Mouse (Mus musculus) limb, embryonic 10.5 days (tissue): ENCODE measurements around the gene Tut4. TPM values are rescaled to one million over a fixed set of nuclear protein-coding genes. Genes with fewer than 3 reads are reported as not detected.

Experiments
- DNase-seq: peaks from one replicate; pipeline ENCODE4 v3.0.0-alpha.2; 2017; ENCODE audit warnings: low spot score
- H3K27ac ChIP-seq: fragments of 300-500 bp; sonication (generic); 2 replicates; pipeline ENCODE4 v1.5.1; 2016; ENCODE audit warnings: mild to moderate bottlenecking
- H3K27me3 ChIP-seq: fragments of 300-500 bp; sonication (generic); 2 replicates; pipeline ENCODE4 v1.6.1; 2016; ENCODE audit warnings: low read depth, mild to moderate bottlenecking; ENCODE audit not compliant: poor library complexity, severe bottlenecking
- H3K36me3 ChIP-seq: fragments of 300-500 bp; sonication (generic); 2 replicates; pipeline ENCODE4 v1.6.1; 2016; ENCODE audit warnings: mild to moderate bottlenecking, moderate library complexity
- H3K4me1 ChIP-seq: fragments of 300-500 bp; sonication (generic); 2 replicates; pipeline ENCODE4 v1.6.1; 2016
- H3K4me3 ChIP-seq: fragments of 300-500 bp; sonication (generic); 2 replicates; pipeline ENCODE4 v1.5.1; 2016; ENCODE audit warnings: mild to moderate bottlenecking, moderate library complexity
- H3K9me3 ChIP-seq: fragments of 300-500 bp; sonication (generic); replicated peaks from 2 replicates; pipeline ENCODE4 v1.6.1; 2016; ENCODE audit warnings: mild to moderate bottlenecking
- WGBS: fragments of 180-500 bp; shearing (Covaris S2); methylation state at CpG from one replicate; pipeline ENCODE4 v1.1.7; 2016; 5-methylcytosine and 5-hydroxymethylcytosine counted together
- polyA plus RNA-seq: library from polyadenylated mRNA; unstranded; fragments of >200 nt; fragmentation: Nextera tagmentation; extraction: Ambion mirVana; gene quantifications from 2 replicates; pipeline ENCODE4 v1.2.1, GENCODE M21; 2016

The Tut4 gene
- polyA plus RNA-seq, 1 experiment from 2014 or later = 119 TPM

DNA sequence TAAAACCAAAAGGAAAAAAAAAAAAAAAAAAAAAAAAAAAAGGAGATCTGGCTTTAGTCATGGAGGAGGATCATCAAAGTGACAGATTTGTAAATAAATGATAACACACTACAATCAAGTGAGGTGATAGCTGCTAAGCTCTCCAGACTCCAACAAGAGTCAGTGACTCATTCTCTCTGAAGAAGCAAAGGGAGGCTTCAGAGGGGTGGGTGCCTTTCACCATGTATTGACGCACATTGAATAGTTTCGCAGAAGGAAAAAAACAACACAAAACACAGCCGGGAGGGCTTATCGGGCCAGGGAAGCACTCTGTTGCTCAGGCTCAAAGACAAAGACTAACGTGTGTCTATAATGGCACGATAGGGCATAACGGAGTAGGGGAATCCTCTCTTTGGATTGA lies 11.1 kb upstream of the Tut4 start:
- H3K27ac ChIP-seq = no peak overlapping the region
- H3K9me3 ChIP-seq = no peaks in the 10 kb centered on the region
- no peaks in the 10 kb centered on the region for H3K36me3 ChIP-seq
- 0 out of 2 replicates have a peak, but pooled peaks cover 3% of the 10 kb centered on the region for H3K4me1 ChIP-seq
- no peaks in the 10 kb centered on the region for H3K27me3 ChIP-seq
- DNase-seq = no peak
- H3K4me3 ChIP-seq = no peak overlapping the region
- WGBS = 64% methylated on average over 7 of the region's 7 CpGs

DNA sequence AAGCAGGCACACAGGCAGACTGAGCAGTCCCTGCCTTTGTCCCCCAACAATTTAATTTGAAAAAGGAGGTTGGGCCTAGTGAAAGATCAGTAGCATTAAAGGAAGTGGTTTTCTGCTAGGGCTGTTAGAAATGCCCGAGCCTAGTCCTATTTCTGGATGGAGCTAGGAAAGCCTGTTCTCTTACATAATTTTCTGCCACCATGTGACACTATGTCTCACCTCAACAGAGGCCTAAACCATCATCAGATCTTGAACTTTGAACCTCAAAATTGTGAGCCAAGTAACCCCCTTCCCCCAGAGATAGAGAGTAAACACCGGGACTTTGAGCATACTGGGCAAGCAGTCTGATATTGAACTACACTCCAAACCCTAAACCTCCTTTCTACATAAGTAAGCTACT lies 3.2 kb upstream of the Tut4 start:
- no peaks in the 10 kb centered on the region for H3K36me3 ChIP-seq
- 85% methylated on average over 2 of the region's 2 CpGs for WGBS
- no peak for DNase-seq
- no peaks in the 10 kb centered on the region for H3K9me3 ChIP-seq
- no peak overlapping the region for H3K4me3 ChIP-seq
- peak overlapping the region; percentile 44; the same call in 1 of the 2 replicates for H3K27ac ChIP-seq
- peaks cover 21% of the 10 kb centered on the region for H3K4me1 ChIP-seq
- no peaks in the 10 kb centered on the region for H3K27me3 ChIP-seq

DNA sequence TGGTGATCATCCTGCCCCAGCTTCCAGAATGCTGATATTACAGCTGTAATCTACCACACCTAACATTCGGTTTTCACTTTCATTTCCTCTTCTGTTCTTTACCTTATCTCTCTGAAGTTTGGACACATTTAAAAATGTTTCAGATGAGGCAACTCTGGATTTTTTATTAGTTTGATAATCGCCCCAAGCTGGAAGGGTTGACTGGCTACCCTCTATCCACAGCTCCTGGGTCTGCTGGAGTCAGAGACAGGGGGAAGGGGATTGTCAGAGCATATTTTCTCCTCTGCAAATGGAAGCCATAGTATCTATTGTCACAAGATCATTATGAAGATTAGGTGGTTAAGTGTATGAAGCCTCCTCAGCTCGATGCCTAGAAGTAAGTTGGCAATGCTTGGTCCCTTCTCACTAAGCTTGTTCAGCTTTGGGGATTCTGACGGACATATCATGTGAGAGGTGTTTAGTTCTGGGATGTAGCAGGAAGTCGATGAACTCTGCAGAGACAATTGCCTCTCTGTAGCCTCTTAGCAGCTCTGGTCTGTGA lies 955 bp upstream of the Tut4 start:
- Histone ChIP-seq H3K36me3 (peaks cover 15% of the 10 kb centered on the region), H3K27ac (peak overlapping the region; percentile 100), H3K27me3 (no peaks in the 10 kb centered on the region), H3K4me1 (peaks cover 21% of the 10 kb centered on the region), H3K4me3 (peak overlapping the region; percentile 100), H3K9me3 (no peaks in the 10 kb centered on the region)
- DNase-seq = no peak
- WGBS = 44% methylated on average over 5 of the region's 5 CpGs

DNA sequence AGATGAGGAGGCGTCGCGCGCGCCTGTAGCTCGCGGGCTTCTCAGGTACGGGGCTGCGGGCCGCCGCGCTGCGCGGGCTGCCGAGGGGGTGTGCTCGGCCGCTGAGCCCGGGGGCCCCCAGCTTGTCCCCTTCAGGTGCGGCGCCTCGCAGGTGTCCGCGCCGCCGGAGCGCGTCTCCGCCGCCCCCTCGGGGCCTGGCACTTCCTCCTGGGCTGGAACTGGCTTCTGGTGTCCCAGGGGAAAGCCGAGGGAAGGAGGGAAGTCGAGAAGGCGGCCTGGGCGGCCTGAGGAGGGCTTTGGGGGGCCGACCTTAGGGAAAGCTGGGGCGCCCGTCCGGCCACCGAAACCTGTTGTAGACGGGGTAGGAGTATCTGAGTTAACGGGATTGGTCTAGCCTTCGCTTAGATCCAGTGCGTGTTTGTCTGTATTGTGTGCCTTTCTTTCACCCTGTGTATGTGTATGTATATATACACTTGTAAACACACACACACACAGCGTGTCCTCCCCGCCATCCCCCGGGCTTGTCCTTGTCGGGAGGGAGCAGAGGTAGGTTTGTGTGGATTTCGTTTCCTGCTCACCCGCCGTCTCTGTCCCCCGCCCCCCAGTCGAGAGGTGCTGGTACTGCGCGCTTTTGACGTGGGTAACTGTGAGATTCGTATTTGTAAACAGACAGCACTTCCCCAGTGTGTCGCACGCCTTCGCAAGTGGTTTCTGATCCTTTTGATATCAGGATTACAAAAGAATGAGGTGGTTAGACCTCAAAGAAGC lies 1.1 kb downstream of the Tut4 start:
- under 1% methylated on average over 59 of the region's 59 CpGs for WGBS
- no peaks in the 10 kb centered on the region for H3K27me3 ChIP-seq
- DNase-seq = peak; percentile 80
- peaks cover 21% of the 10 kb centered on the region for H3K36me3 ChIP-seq
- H3K9me3 ChIP-seq = no peaks in the 10 kb centered on the region
- H3K27ac ChIP-seq = peak overlapping the region; percentile 100
- peak overlapping the region; percentile 100 for H3K4me3 ChIP-seq
- H3K4me1 ChIP-seq = peaks cover 21% of the 10 kb centered on the region

DNA sequence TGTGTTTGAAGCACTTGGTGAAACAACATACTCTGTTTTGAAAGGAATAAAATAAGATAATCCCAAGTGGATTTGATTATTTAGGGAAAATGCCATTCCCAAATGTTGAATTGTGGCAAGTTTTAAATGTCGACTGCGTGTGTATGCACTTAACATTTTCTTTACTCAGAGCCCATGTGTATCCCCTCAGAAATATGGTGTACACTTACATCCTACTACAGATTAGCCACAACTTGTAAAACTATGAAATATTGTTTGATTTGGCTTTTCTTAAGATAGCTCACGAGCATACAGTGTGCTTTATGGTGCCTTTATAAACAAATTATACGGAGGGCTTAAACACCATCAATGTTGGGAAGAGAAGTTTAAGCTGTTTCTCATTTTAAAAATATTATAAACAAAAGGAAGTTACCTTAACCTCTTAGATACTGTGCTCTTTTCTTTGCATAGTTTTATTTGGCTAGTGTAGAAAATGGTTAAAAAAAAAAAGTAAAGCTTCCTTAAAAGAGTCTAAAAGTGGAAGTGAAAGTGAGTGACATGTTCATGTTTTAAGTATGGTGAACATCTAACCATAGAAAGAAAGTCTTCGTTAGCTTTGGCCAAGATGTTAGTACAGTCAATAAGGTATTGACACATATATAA lies 2.2 kb downstream of the Tut4 start:
- 72% methylated on average over 5 of the region's 5 CpGs for WGBS
- no peak for DNase-seq
- H3K27ac ChIP-seq = peak overlapping the region; percentile 100

DNA sequence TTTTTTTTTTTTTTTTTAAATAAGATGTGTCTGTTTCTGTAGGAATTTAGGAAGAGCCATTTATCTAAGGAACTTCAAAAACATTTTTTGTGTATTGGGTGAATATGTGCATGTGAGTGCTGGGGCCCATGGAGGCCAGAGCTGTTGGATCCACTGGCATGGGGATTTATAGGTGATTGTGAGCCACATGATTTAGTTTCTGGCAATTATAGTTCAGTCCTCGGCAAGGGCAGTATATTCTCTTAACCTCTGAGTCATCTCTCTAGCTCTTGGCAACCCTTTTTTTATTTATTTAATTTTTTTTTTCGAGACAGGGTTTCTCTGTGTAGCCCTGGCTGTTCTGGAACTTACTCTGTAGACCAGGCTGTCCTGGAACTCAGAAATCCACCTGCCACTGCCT lies 14.4 kb downstream of the Tut4 start:
- WGBS = 89% methylated on average over 2 of the region's 2 CpGs
- Histone ChIP-seq H3K36me3 (peaks cover 80% of the 10 kb centered on the region), H3K27ac (no peak overlapping the region), H3K4me1 (no peaks in the 10 kb centered on the region), H3K27me3 (no peaks in the 10 kb centered on the region), H3K9me3 (no peaks in the 10 kb centered on the region), H3K4me3 (no peak overlapping the region)
- no peak for DNase-seq

More for the DNA sequence above, 2.2 kb downstream of the Tut4 start:
- Histone ChIP-seq H3K27me3 (no peaks in the 10 kb centered on the region), H3K36me3 (peaks cover 31% of the 10 kb centered on the region), H3K9me3 (no peaks in the 10 kb centered on the region), H3K4me1 (peaks cover 21% of the 10 kb centered on the region), H3K4me3 (peak overlapping the region; percentile 100)

DNA sequence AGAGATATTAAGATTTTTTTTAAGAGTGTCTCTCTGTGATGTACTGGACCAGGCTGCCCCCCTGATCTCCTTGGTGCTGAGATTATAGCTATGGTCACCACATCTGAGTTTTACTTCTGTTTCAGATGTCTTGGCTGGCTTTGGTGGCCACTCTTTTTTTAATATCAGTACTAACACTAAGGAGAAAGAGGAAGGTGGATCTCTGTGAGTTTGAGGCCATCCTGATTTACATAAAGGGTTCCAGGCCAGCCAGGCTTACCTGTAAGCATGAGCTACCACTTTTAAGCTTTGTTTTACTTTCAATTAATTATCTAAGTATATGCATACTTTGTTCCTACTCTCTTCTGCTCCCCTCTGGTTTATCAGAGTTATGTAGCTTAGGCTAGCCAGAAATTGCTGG lies 23.6 kb downstream of the Tut4 start:
- no peak overlapping the region for H3K4me3 ChIP-seq
- H3K27me3 ChIP-seq = no peaks in the 10 kb centered on the region
- H3K27ac ChIP-seq = no peak overlapping the region
- H3K4me1 ChIP-seq = no peaks in the 10 kb centered on the region
- no peak for DNase-seq
- peaks cover 93% of the 10 kb centered on the region for H3K36me3 ChIP-seq
- H3K9me3 ChIP-seq = no peaks in the 10 kb centered on the region

DNA sequence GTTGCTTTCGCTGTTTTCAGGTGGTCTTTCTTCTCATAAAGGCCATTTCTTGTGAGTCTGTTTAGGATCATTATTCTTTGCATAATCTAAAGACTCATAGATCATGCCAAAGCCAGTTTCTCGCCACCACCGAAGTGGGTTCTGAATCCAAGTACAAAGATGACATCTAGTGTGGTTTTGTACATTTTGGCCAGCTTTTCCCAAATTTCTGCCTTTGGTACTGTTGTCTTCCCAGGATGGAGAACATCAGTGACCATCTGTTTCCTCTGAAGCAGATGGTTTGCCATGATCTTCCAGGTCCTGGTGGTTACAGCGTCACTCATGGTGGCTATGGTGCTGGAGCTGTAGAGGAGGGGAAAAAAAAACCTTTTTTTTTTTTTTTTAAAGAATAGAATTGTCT lies 25.0 kb downstream of the Tut4 start:
- no peak overlapping the region for H3K27ac ChIP-seq
- peaks cover 93% of the 10 kb centered on the region for H3K36me3 ChIP-seq
- H3K27me3 ChIP-seq = no peaks in the 10 kb centered on the region
- no peak for DNase-seq
- no peak overlapping the region for H3K4me3 ChIP-seq
- H3K4me1 ChIP-seq = no peaks in the 10 kb centered on the region
- WGBS = 95% methylated on average over 4 of the region's 4 CpGs
- H3K9me3 ChIP-seq = no peaks in the 10 kb centered on the region

DNA sequence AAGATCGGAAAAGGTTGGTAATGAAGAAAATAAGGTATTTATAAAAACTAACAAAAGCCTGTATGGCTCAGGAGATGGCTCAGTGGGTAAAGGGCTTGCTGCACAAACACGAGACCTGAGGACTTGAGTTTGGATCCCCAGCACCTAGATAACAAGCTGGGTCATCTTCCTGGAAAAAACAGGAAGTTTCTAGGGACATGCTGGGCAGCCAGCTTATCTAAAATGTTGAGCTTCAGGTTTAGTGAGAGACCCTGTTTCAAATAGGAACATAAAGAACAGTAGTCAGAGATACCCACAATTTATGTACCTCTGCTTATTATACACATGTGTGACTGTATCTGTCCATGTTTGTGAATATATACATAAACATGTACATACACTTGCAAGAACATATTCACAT lies 43.8 kb downstream of the Tut4 start:
- H3K4me3 ChIP-seq = no peak overlapping the region
- WGBS = 91% methylated on average over 2 of the region's 2 CpGs
- H3K27me3 ChIP-seq = no peaks in the 10 kb centered on the region
- H3K36me3 ChIP-seq = peaks cover 96% of the 10 kb centered on the region
- H3K9me3 ChIP-seq = no peaks in the 10 kb centered on the region
- DNase-seq = no peak
- no peaks in the 10 kb centered on the region for H3K4me1 ChIP-seq
- no peak overlapping the region for H3K27ac ChIP-seq

DNA sequence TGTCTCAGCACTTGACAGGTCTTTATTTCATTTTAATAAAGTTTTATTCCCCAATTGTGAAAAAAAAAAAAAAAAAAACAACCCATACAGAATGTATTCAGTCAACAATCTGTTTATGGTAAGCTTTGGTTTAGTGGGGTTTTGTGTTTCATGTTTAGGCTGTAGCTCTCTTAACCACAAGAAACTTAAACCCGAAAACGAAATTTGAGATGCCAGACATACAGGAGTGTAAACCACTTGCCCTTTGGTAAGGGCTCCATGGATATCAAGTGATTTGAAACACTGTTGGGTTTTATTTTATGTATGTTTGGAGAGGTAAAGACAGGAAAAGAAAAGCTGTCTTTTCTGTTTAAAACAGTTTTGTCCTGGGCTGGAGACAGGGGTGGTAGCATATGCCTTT lies 80.5 kb downstream of the Tut4 start:
- 92% methylated on average over 2 of the region's 2 CpGs for WGBS
- Histone ChIP-seq H3K9me3 (no peaks in the 10 kb centered on the region), H3K36me3 (peaks cover 79% of the 10 kb centered on the region), H3K4me3 (no peak overlapping the region), H3K4me1 (no peaks in the 10 kb centered on the region), H3K27me3 (no peaks in the 10 kb centered on the region), H3K27ac (no peak overlapping the region)
- DNase-seq = no peak

DNA sequence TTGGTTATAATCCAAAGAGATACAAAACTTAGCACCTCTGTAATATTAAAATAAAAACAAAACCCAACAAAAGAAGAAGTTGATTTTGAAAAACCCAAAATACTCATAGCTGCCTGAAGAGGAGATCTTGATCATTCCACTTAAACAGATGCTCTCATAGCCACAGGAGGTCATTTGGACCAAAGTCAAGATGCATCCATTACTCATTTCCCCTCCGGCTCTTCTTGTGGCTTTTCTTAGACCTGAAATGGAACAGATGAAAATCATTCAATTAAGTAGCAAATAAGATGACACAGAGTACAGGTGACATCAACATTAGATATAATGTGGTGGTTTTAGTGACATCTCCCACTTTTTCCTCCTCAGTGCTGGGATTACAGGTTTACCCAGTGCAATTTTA lies 105.8 kb downstream of the Tut4 start:
- DNase-seq = no peak
- peaks cover 100% of the 10 kb centered on the region for H3K36me3 ChIP-seq
- 96% methylated on average over 1 of the region's 1 CpGs for WGBS
- H3K27me3 ChIP-seq = no peaks in the 10 kb centered on the region
- no peaks in the 10 kb centered on the region for H3K4me1 ChIP-seq
- H3K9me3 ChIP-seq = no peaks in the 10 kb centered on the region
- H3K4me3 ChIP-seq = no peak overlapping the region
- no peak overlapping the region for H3K27ac ChIP-seq

DNA sequence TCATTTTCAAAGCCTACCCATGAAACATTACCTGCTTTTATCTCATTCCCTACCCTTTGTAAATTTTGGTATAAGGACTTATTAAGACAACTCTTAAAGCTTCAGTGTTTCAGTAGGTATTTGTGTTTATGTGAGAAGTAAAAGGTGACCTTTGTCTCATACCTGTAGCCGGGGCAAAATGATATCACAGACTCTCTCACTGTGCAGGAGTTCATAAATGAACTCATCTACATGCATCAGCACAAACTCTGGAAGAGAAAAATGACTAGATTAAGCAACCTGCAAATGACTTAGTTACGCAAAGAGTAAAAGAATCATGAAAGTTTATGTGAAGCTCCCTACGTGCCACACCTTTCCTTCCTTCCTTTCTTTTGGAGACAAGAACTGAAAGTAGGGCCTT lies 113.4 kb downstream of the Tut4 start:
- Histone ChIP-seq H3K4me1 (peaks cover 6% of the 10 kb centered on the region), H3K27ac (no peak overlapping the region), H3K36me3 (peaks cover 95% of the 10 kb centered on the region), H3K9me3 (no peaks in the 10 kb centered on the region), H3K4me3 (no peak overlapping the region), H3K27me3 (no peaks in the 10 kb centered on the region)
- WGBS = 93% methylated on average over 3 of the region's 3 CpGs
- no peak for DNase-seq
